Mouse (Mus musculus) liver, adult 2 months (tissue): ENCODE measurements around the gene Gm10271.

Source experiments
- CTCF ChIP-seq: fragments of 200-500 bp; IDR thresholded peaks from 2 replicates; pipeline ENCODE4 v1.5.1; 2011; ENCODE audit warnings: low read depth, low read length, control low read depth
- POLR2A ChIP-seq: fragments of 200-500 bp; IDR thresholded peaks from 2 replicates; pipeline ENCODE4 v1.6.1; 2011; ENCODE audit warnings: low read length, control low read depth; ENCODE audit not compliant: insufficient read depth; ENCODE audit errors: extremely low read depth

GRCm38 (mm10) chr10:116995162-116995561 is 22.8 kb upstream of the Gm10271 start:
- TF ChIP-seq CTCF (no peak), POLR2A (no peak)
